In genomic region chr5:34242224-34242963, GRCm38 (mm10) we compare ENCODE assay signal across 8 mouse cellular contexts. TPM values are rescaled to one million over a fixed set of nuclear protein-coding genes. Genes with fewer than 3 reads are reported as not detected.
A peak's percentile ranks its signal among the peaks of the same experiment; 100 is the strongest.
DNase-seq lines count a peak whose midpoint lies in the region; ATAC-seq and TF ChIP-seq lines count a peak whose summit lies in the region.

No protein-coding gene starts in this region.

- ATAC-seq in Patski: peak; percentile 77
- ATAC-seq in forebrain, embryonic 15.5 days (replicated peaks): peak; percentile 38; the same call in 1 of the 2 replicates
- ATAC-seq in stomach, postnatal 0 days (ENCODE audit: low FRiP score, low TSS enrichment): peak; percentile 80

- TF ChIP-seq CTCF in Patski (IDR thresholded peaks at IDR 0.05): no peak
- no peak for TF ChIP-seq CTCF in stomach, postnatal 0 days (IDR thresholded peaks at IDR 0.05; ENCODE audit: low read depth)

- no peak overlapping the region for H3K4me2 ChIP-seq in forebrain, embryonic 15.5 days (replicated peaks)
- no peak overlapping the region for H3K4me2 ChIP-seq in stomach, postnatal 0 days (replicated peaks; ENCODE audit: low read depth)

- 38% methylated on average over 15 of the region's 15 CpGs for WGBS in forebrain, embryonic 15.5 days
- WGBS in macrophage (ENCODE audit: missing documents): under 1% methylated on average over 15 of the region's 15 CpGs
- 17% methylated on average over 15 of the region's 15 CpGs for WGBS in stomach, postnatal 0 days

- in situ Hi-C loops in Patski (cut with MboI; ENCODE audit: low pct_unique_long_range_greater_than_20kb): no loop called here

- peaks cover 5% of the 10 kb centered on the region; the same call in 1 of the 2 replicates for H3K79me2 ChIP-seq in macrophage (ENCODE audit: inconsistent target)

- CTCF ChIA-PET in Patski (lab: Charles Lee): interaction anchor here (0.8 to 2.7 kb wide), 7 partner anchors 11 to 50 kb away, joined by 3 to 11 read pairs (median 5); no protein-coding TSS in a partner anchor

- no peak for TF ChIP-seq EP300 in stomach, postnatal 0 days (optimal IDR thresholded peaks at IDR 0.05)

- H3K4me1 ChIP-seq in forebrain, embryonic 15.5 days: peaks cover 12% of the 10 kb centered on the region; the same call in 1 of the 2 replicates
- H3K4me1 ChIP-seq in stomach, postnatal 0 days (replicated peaks; ENCODE audit: control insufficient read depth, insufficient read depth): no peaks in the 10 kb centered on the region

- no peak overlapping the region for H3K4me3 ChIP-seq in forebrain, embryonic 15.5 days
- no peak overlapping the region for H3K4me3 ChIP-seq in macrophage (ENCODE audit: inconsistent target)
- H3K4me3 ChIP-seq in stomach, postnatal 0 days (ENCODE audit: low read depth, low read length): no peak overlapping the region

- no peak overlapping the region for H3K27ac ChIP-seq in forebrain, embryonic 15.5 days (replicated peaks)
- peak overlapping the region; percentile 97 for H3K27ac ChIP-seq in macrophage
- peak overlapping the region; percentile 46; the same call in 1 of the 2 replicates for H3K27ac ChIP-seq in stomach, postnatal 0 days (replicated peaks)

- POLR2A ChIA-PET in Patski (lab: Charles Lee): interaction anchor here (0.5 to 1.6 kb wide), 4 partner anchors 8 to 121 kb away, joined by 3 to 4 read pairs (median 4); partner anchors contain the start of gene Mxd4

- no peaks in the 10 kb centered on the region for H3K27me3 ChIP-seq in Patski
- no peaks in the 10 kb centered on the region for H3K27me3 ChIP-seq in forebrain, embryonic 15.5 days
- H3K27me3 ChIP-seq in stomach, postnatal 0 days (ENCODE audit: control insufficient read depth, insufficient read depth, low read length): no peaks in the 10 kb centered on the region

- H3K9ac ChIP-seq in forebrain, embryonic 15.5 days (replicated peaks): no peak overlapping the region
- no peak overlapping the region for H3K9ac ChIP-seq in stomach, postnatal 0 days (ENCODE audit: low read length)

- DNase-seq in 3T3-L1 (ENCODE audit: low read depth, low spot score) (peak; percentile 81), Patski (ENCODE audit: low read depth, low spot score) (peak; percentile 48)
- peak; percentile 76 to 77 for DNase-seq in heart, postnatal 10 days
- peak; percentile 52 to 59 for DNase-seq in layer of hippocampus, postnatal 14 days (ENCODE audit: low spot score in 2 of 2)
- peak; percentile 43 for DNase-seq in stomach, postnatal 0 days (ENCODE audit: low spot score)
- no peak for DNase-seq in cerebellum, postnatal 36 days

- H3K9me3 ChIP-seq in forebrain, embryonic 15.5 days: no peaks in the 10 kb centered on the region
- no peaks in the 10 kb centered on the region for H3K9me3 ChIP-seq in stomach, postnatal 0 days (ENCODE audit: control insufficient read depth, low read length)

- intact Hi-C loops in heart, postnatal 10 days (cut with DNase I): no loop called here

- no peaks in the 10 kb centered on the region for H3K36me3 ChIP-seq in forebrain, embryonic 15.5 days
- no peaks in the 10 kb centered on the region for H3K36me3 ChIP-seq in macrophage (ENCODE audit: inconsistent target)
- H3K36me3 ChIP-seq in stomach, postnatal 0 days (ENCODE audit: control insufficient read depth, insufficient read depth, low read length): no peaks in the 10 kb centered on the region

RNA-seq across cellular contexts. Expression of gene Zfyve28, which starts 45.9 kb away (rescaled TPM):
- 1.6 TPM for polyA plus RNA-seq in Patski (2021)
- 4.7 and 5.3 TPM in 2 replicates for polyA plus RNA-seq in forebrain, embryonic 15.5 days (2015; fragmentation: Nextera tagmentation; extraction: Ambion mirVana)
- 1 to 10 TPM; 1.3 to 1.4 TPM for total RNA-seq in heart, postnatal 10 days (2021)
- 10 to 100 TPM; 26.4 to 26.6 TPM for total RNA-seq in layer of hippocampus, postnatal 14 days (2021)
- 10 to 100 TPM in 12 of 26 experiments, 1 to 10 TPM in 13, under 1 TPM in 1; 0.49 to 89.2 (median 7.3) TPM for total RNA-seq in macrophage (2018; cell fraction: chromatin; rRNA removed)
- 1 to 10 TPM in 16 of 26 experiments, under 1 TPM in 10; 0.56 to 9.1 (median 1.9) TPM for total RNA-seq in macrophage (2018; cell fraction: cytosol; rRNA removed)
- total RNA-seq in macrophage (2018; cell fraction: nucleus; rRNA removed): 10 to 100 TPM in 9 of 26 experiments, 1 to 10 TPM in 12, under 1 TPM in 5; 0.23 to 35.5 (median 2.8) TPM
- polyA plus RNA-seq in macrophage (2018): 3.7 to 7.8 TPM (median 6.6 TPM) in 3 replicates
- polyA plus RNA-seq in stomach, postnatal 0 days (2015; fragmentation: Nextera tagmentation; extraction: Ambion mirVana): 0.27 and 0.29 TPM in 2 replicates

RNA-seq across cellular contexts. Expression of gene Cfap99, which starts 46.0 kb away (rescaled TPM):
- polyA plus RNA-seq in Patski (2021) (not detected), macrophage (2018) (not detected in 3 replicates)
- 0.09 TPM in 1 of 2 replicates, not detected in the other for polyA plus RNA-seq in forebrain, embryonic 15.5 days (2015; fragmentation: Nextera tagmentation; extraction: Ambion mirVana)
- total RNA-seq in heart, postnatal 10 days (2021): not detected
- under 1 TPM; 0.39 to 0.41 TPM for total RNA-seq in layer of hippocampus, postnatal 14 days (2021)
- not detected for total RNA-seq in macrophage (2018; cell fraction: chromatin; rRNA removed)
- not detected for total RNA-seq in macrophage (2018; cell fraction: cytosol; rRNA removed)
- total RNA-seq in macrophage (2018; cell fraction: nucleus; rRNA removed): not detected
- polyA plus RNA-seq in stomach, postnatal 0 days (2015; fragmentation: Nextera tagmentation; extraction: Ambion mirVana): 0.04 TPM in 1 of 2 replicates, not detected in the other

RNA-seq across cellular contexts. Expression of gene Mxd4, which starts 54.9 kb away (rescaled TPM):
- polyA plus RNA-seq in Patski (2021): 60.1 TPM
- 40.5 and 44.5 TPM in 2 replicates for polyA plus RNA-seq in forebrain, embryonic 15.5 days (2015; fragmentation: Nextera tagmentation; extraction: Ambion mirVana)
- 100 to 1,000 TPM; 109 to 119 TPM for total RNA-seq in heart, postnatal 10 days (2021)
- total RNA-seq in layer of hippocampus, postnatal 14 days (2021): 10 to 100 TPM; 79.2 to 89.4 TPM
- 10 to 100 TPM in 15 of 26 experiments, 1 to 10 TPM in 11; 2.4 to 76.8 (median 12.6) TPM for total RNA-seq in macrophage (2018; cell fraction: chromatin; rRNA removed)
- total RNA-seq in macrophage (2018; cell fraction: cytosol; rRNA removed): 10 to 100 TPM in 25 of 26 experiments, 1 to 10 TPM in 1; 7.0 to 65.5 (median 17.4) TPM
- 10 to 100 TPM in 16 of 26 experiments, 1 to 10 TPM in 10; 5.2 to 65.4 (median 12.5) TPM for total RNA-seq in macrophage (2018; cell fraction: nucleus; rRNA removed)
- polyA plus RNA-seq in macrophage (2018): 14.0 to 47.5 TPM (median 34.3 TPM) in 3 replicates
- 20.1 and 21.2 TPM in 2 replicates for polyA plus RNA-seq in stomach, postnatal 0 days (2015; fragmentation: Nextera tagmentation; extraction: Ambion mirVana)

Comparison
In these comparisons a context has a peak if more than half of its experiments do, and no peak if none do; other contexts are left out.
1. DNase-seq: peak in 3T3-L1 (single experiment), Patski (single experiment), heart, postnatal 10 days (2 of 2), layer of hippocampus, postnatal 14 days (2 of 2) and stomach, postnatal 0 days (single experiment); none in cerebellum, postnatal 36 days (0 of 2).
2. Peak in every context shown above with its lines, with median percentiles within 50 percentile points of each other: ATAC-seq.